In the genomic region with DNA sequence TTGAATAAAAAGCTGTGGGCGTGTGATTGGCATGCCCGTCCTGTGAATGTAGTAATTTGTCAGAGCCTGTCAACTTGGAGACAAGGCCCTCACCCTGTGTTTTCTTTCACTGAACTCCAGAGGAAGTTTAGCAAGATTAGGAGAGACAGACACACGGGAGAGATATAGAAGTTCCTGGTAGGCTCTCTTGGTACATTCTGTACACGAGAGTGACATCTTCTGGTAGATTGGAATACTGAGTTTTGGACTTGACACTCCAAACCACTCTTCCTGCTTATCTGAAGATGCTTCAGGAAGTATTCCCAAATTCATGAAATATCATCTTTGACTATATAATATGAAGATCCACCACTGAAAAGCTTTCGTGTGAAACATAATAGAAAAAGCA, we compare ENCODE assay signal across 8 mouse cellular contexts.
DNase-seq lines count a peak whose midpoint lies in the region; ATAC-seq lines count a peak whose summit lies in the region.

No protein-coding gene starts in this region.

- no peaks in the 10 kb centered on the region for H3K9me3 ChIP-seq in hindbrain, embryonic 12.5 days (replicated peaks)
- no peaks in the 10 kb centered on the region for H3K9me3 ChIP-seq in hindbrain, embryonic 10.5 days

- H3K27ac ChIP-seq in hindbrain, embryonic 12.5 days: no peak overlapping the region
- no peak overlapping the region for H3K27ac ChIP-seq in hindbrain, embryonic 10.5 days

- no peak overlapping the region for H3K9ac ChIP-seq in hindbrain, embryonic 12.5 days

- no peak overlapping the region for H3K4me2 ChIP-seq in hindbrain, embryonic 12.5 days (replicated peaks)

- H3K36me3 ChIP-seq in hindbrain, embryonic 12.5 days: no peaks in the 10 kb centered on the region
- H3K36me3 ChIP-seq in hindbrain, embryonic 10.5 days: no peaks in the 10 kb centered on the region

- WGBS in hindbrain, embryonic 12.5 days: 40% methylated on average over 5 of the region's 5 CpGs
- whole genome bisulfite sequencing in hindbrain, embryonic 10.5 days: 44% methylated on average over 5 of the region's 5 CpGs

- no peaks in the 10 kb centered on the region for H3K4me1 ChIP-seq in hindbrain, embryonic 12.5 days
- no peaks in the 10 kb centered on the region for H3K4me1 ChIP-seq in hindbrain, embryonic 10.5 days (replicated peaks)

- H3K27me3 ChIP-seq in hindbrain, embryonic 12.5 days: no peaks in the 10 kb centered on the region
- H3K27me3 ChIP-seq in hindbrain, embryonic 10.5 days (ENCODE audit: insufficient read depth, poor library complexity, severe bottlenecking): no peaks in the 10 kb centered on the region

- H3K4me3 ChIP-seq in hindbrain, embryonic 12.5 days: no peak overlapping the region
- no peak overlapping the region for H3K4me3 ChIP-seq in hindbrain, embryonic 10.5 days

- no peak for DNase-seq in hindbrain, embryonic 10.5 days (ENCODE audit: low spot score)
- peak; percentile 68 for DNase-seq in 3T3-L1 (ENCODE audit: low read depth, low spot score)
- DNase-seq in NIH3T3 (ENCODE audit: low read depth): peak; percentile 36
- peak; percentile 28 for DNase-seq in forelimb bud, embryonic 11.5 days (ENCODE audit: low read depth, low spot score)
- no peak for DNase-seq in urinary bladder, postnatal 25 days (ENCODE audit: low spot score)
- no peak for DNase-seq in lung, postnatal 14 days
- DNase-seq in adrenal gland, postnatal 25 days: no peak

- peak; percentile 22; the same call in 1 of the 2 replicates for ATAC-seq in hindbrain, embryonic 12.5 days (ENCODE audit: low FRiP score)

Comparison
In these comparisons a context has a peak if more than half of its experiments do, and no peak if none do; other contexts are left out.
1. DNase-seq: peak in 3T3-L1 (single experiment), NIH3T3 (single experiment) and forelimb bud, embryonic 11.5 days (single experiment); none in hindbrain, embryonic 10.5 days (single experiment), urinary bladder, postnatal 25 days (single experiment), lung, postnatal 14 days (single experiment) and adrenal gland, postnatal 25 days (single experiment).